Mouse (Mus musculus): Measurements from ENCODE around the gene Dnm2.
A peak's percentile ranks its signal among the peaks of the same experiment; 100 is the strongest.

Dnm2 gene

GRCm38 (mm10) chr9:21432066-21432465 is 7.4 kb downstream of the Dnm2 start:
- no peak for DNase-seq

- DNase-seq: peak; percentile 71 to 83
These were observed 9.1 kb downstream of the Dnm2 start for GRCm38 (mm10) chr9:21433766-21434165.

- DNase-seq: peak in 1 of 2 experiments; percentile 60
These were observed 9.7 kb downstream of the Dnm2 start for GRCm38 (mm10) chr9:21434410-21434809.

GRCm38 (mm10) chr9:21435777-21436635 is 11.3 kb downstream of the Dnm2 start:
- peak; percentile 52 to 54 for DNase-seq

GRCm38 (mm10) chr9:21437577-21437976 is 12.9 kb downstream of the Dnm2 start:
- no peak for DNase-seq

GRCm38 (mm10) chr9:21438219-21438618 is 13.5 kb downstream of the Dnm2 start:
- DNase-seq: no peak

- no peak for DNase-seq
These were observed 14.7 kb downstream of the Dnm2 start for GRCm38 (mm10) chr9:21439456-21439855.

- DNase-seq: no peak
These were observed 15.2 kb downstream of the Dnm2 start for GRCm38 (mm10) chr9:21439914-21440313.

GRCm38 (mm10) chr9:21440387-21440786 is 15.7 kb downstream of the Dnm2 start:
- DNase-seq: no peak

- DNase-seq: no peak
These were observed 19.1 kb downstream of the Dnm2 start for GRCm38 (mm10) chr9:21443853-21444252.

- no peak for DNase-seq
These were observed 19.9 kb downstream of the Dnm2 start for GRCm38 (mm10) chr9:21444574-21444973.

GRCm38 (mm10) chr9:21445081-21445744 is 20.5 kb downstream of the Dnm2 start:
- no peak for DNase-seq

- no peak for DNase-seq
These were observed 23.1 kb downstream of the Dnm2 start for GRCm38 (mm10) chr9:21447778-21448177.

GRCm38 (mm10) chr9:21449710-21450109 is 25.0 kb downstream of the Dnm2 start:
- DNase-seq: peak in 1 of 2 experiments; percentile 50

- no peak for DNase-seq
These were observed 25.6 kb downstream of the Dnm2 start for GRCm38 (mm10) chr9:21450270-21450669.

- peak in 1 of 2 experiments; percentile 30 for DNase-seq
These were observed 26.7 kb downstream of the Dnm2 start for GRCm38 (mm10) chr9:21451391-21451790.

GRCm38 (mm10) chr9:21451870-21452269 is 27.2 kb downstream of the Dnm2 start:
- DNase-seq: peak in 1 of 2 experiments; percentile 36

GRCm38 (mm10) chr9:21453003-21453402 is 28.3 kb downstream of the Dnm2 start:
- no peak for DNase-seq

- DNase-seq: peak in 1 of 2 experiments; percentile 34
These were observed 28.8 kb downstream of the Dnm2 start for GRCm38 (mm10) chr9:21453459-21453858.

- no peak for DNase-seq
These were observed 29.8 kb downstream of the Dnm2 start for GRCm38 (mm10) chr9:21454556-21454955.

- no peak for DNase-seq
These were observed 30.5 kb downstream of the Dnm2 start for GRCm38 (mm10) chr9:21455103-21455770.

GRCm38 (mm10) chr9:21456246-21456929 is 31.7 kb downstream of the Dnm2 start:
- DNase-seq: no peak

Measured in cerebellum, postnatal 25 days (tissue).